Mouse (Mus musculus) spleen, adult 2 months (tissue): Measurements from ENCODE around the gene Cyp4a31.

Experiments
- CTCF ChIP-seq: fragments of 200-500 bp; IDR thresholded peaks from 2 replicates; pipeline ENCODE4 v1.5.1; 2011; ENCODE audit warnings: mild to moderate bottlenecking, inconsistent platforms; ENCODE audit not compliant: insufficient read depth, insufficient read length, insufficient replicate concordance; ENCODE audit errors: extremely low read depth
- POLR2A ChIP-seq: fragments of 200-500 bp; IDR thresholded peaks from 2 replicates; pipeline ENCODE4 v1.6.1; 2011; ENCODE audit warnings: low read depth, low read length, inconsistent platforms

DNA sequence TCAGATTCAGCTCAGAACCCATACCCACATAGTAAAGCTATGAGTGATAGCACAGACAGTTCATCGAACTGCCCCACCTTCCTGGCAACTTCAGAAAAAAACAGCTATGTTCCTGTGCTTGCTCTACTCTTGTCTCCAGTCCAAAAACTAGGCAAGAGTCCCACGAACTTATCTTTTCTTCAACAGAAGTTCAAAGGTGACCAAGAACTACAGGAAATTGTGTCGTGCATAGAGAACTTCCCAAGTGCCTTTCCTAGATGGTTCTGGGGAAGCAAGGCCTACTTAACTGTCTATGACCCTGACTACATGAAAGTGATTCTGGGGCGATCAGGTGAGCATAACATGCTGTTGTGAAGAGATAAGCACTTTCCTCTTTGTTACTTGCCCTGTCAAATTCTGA, 44.0 kb upstream of the Cyp4a31 start:
- TF ChIP-seq POLR2A, result no peak
- TF ChIP-seq CTCF, result no peak
